Mouse (Mus musculus) v-Abl transformed pro-B cells (cell line): Measurements from ENCODE around the gene Prkd2.

ENCODE experiments used
- in situ Hi-C, 2 experiments: fragments of 400-800 bp; cut with MboI; formaldehyde crosslinking; loops; one replicate each; pipeline ENCODE4 v1.15.1; 2025; ENCODE audit not compliant: unreplicated experiment in 2 of 2

Gene Prkd2

DNA sequence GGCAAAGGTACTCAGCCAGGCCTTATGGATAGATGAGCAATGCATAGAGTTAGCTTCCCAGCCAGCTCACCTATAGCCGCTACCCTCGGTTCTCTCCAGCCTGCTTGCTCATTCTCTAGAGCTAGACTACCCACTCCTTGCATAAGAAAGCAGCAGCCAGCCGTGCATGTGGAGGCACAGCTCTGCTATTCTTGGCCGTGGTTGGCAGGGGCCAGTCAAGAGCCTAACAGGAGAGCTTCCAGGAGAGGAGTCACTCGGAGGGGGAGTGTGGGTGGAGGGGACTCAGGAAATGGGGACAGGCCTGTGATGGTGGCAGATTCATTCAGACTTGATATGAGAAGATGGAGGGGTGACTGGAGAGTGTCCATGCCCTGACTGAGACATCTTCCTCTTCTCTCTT is 19.0 kb upstream of the Prkd2 start:
- in situ Hi-C loops = no loop called here

DNA sequence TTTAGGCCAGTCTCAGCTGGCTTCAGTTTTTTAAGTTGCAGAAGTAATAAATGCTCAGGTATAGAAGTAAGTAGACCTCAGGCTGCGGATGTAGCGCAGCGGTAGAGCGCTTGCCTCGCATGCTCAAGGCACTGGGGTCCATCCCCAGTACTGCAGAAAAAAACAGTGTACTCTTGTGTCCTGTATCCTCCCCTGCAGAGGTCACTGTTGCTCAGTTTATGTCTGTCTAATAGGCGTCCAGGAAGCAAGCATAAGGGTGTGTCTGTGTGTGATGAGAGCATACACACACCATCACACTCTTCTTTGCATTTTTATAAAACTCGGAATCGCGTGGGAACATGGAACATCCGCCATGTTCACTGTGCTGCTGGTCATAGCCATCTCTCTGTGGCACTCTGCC is 16.9 kb upstream of the Prkd2 start:
- in situ Hi-C loops = loop anchor here (5.0 kb wide), 2 partner anchors 37 to 82 kb away; partner anchors contain the start of gene Ptgir (in 1 of the 2)

DNA sequence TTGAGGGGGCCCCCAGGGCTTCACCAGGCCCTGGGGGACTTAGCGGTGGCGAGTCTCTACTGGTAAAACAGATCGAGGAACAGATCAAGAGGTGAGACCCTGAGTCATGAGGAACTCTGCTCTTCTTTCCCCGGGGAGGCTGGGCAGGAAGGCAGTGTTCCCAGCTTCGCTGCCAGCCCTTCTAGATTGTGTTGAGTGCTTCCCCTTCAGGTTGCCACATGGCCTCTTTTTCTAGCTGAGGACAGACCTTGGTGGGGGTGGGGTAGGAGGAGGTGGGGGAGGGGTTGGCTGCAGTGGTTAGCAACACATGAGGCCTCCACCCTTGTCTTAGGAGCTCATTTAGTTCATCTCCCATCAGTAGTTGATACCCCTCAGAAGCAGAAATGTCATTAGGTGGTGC is 16.1 kb upstream of the Prkd2 start:
- in situ Hi-C loops = loop anchor here (5.0 kb wide), 2 partner anchors 36 to 81 kb away; partner anchors contain the start of gene Ptgir (in 1 of the 2)

DNA sequence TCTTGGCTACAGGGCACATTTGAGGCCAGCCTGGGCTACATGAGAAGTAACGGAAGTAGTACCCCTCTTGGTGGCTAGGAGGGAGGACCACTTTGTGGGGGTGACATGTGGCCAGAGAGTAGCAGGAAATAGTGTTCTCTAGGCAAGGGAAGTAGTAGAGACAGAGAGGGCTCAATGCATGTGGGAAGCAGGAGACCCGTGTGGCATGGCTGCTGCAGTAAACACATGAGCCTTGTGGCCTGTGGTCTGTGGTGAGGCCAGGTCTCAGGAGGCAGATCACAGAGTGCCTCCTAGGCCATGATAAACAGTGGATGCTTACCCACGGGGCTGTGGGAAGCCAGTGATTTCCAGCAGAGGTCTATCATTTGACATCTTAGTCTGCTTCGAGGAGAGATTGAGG is 15.4 kb upstream of the Prkd2 start:
- in situ Hi-C loops = loop anchor here (5.0 kb wide), 2 partner anchors 35 to 80 kb away; partner anchors contain the start of gene Ptgir (in 1 of the 2)

DNA sequence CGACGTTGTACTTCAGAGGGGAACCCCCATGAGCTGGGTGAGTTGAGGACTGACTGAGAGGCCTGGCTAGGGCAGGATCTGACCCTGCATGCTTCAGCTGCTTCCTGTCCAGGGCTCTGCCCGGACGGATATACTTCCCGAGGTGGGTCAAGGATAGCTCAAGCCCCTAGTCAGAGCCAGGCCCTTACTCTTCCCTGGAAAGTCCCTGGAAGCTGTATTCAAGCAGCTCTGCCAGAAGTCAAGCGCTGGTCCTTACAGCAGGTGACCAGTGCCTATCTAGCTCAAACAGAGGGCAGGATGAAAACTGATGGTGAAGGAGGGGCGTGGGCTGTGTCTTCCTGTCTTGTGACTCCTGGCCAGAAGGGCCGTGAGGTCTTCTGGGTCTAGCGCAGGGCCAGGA is 12.3 kb upstream of the Prkd2 start:
- in situ Hi-C loops = no loop called here

DNA sequence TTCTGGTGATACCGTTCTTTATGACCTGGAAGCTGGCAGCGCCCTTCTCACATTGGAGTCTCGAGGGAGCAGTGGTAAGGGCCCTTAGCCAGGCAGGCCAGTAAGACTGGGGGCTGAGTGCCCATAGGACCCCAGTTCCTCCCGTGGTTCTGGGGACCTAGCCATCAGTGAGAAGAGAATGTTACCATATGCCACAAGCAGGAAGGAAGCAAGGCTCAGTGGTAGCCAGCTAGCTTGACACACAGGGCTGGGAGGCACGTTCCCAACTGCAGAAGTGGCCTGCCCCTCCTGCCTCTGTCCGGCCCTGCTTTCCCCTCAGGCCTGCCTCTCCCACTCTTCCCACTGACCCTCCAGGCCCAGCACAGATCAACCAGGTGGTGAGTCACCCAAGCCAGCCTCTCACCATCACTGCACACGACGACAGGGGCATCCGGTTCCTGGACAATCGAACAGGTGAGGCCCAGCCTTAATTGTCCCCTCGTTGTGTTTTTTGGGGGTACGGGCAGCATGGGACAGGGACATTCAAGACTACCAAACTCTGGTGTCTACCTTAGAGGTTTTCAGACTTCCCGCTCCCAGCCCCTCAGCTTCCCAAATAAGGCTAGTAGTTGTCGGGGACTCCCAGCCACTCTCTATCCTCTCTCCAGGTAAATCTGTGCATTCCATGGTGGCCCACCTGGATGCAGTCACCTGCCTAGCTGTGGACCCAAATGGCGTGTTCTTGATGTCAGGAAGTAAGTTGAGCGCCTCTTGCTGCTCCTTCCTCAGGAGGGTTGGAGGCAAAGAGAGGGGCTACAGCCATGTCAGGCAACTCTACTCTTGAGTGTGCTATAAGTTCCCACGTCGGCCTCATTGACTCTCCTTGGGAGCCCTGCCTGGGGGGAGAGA is 4.5 kb upstream of the Prkd2 start:
- in situ Hi-C loops = no loop called here

DNA sequence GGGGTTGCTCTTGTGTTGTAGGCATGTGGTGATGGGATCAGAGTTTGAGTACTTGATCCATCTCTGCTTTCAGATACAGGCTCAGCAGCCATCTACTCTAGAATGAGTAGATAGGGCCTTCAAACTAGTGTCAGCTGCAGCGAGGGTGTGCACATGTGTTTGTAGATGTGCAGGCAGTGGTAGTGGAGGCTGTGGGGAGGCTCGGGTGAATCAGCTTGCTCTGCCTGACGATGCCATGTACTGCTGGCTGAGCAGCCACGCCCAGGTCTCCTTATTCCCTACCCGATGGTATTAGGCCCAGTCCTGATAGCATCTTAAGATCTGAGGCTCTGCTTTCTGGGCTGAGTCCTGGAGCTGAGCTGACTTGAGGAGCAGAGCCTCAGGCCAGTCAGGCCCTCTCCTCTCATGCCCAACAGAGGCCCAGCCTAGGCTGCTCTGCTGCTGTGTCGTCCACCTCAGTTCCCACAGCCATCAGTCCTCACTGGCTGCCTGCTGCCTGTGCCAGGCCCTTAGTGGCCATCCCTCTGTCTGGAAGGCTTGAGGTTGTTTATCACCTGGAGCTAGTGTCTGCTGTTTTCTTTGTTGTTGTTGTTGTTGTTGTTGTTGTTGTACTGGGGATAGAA is 3.8 kb upstream of the Prkd2 start:
- in situ Hi-C loops = no loop called here

DNA sequence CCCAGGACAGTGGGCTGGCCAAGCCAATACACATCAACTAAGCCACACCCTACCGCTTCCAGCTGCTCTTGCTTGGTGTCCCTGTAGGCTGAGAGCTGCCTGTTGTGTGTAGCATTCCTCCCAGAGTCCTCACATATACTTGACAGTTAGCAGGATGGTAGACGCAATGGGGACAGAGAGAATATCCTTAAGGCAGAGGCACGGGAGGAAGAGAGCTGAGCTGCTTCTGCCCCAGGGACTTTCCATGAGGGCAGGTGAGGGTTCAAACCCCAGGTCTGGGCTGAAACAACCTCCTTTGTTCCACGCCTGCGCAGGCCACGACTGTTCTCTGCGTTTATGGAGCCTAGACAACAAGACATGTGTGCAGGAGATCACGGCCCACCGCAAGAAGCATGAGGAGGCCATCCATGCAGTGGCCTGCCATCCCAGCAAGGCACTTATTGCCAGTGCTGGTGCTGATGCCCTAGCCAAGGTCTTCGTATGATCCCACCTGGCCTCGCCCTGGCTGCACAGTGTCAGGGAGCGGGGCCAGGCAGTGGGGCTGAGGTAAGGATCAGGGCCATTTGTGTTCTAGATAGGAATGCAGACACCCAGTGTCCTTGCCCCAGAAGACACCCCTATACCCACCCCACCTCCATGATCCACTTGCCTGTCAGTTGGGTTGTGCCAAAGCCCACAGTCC is 3.1 kb upstream of the Prkd2 start:
- in situ Hi-C loops = loop anchor here in 1 of 2 experiments (10.0 kb wide), 1 partner anchor 435 kb away; the partner anchor contains the start of gene Zc3h4

DNA sequence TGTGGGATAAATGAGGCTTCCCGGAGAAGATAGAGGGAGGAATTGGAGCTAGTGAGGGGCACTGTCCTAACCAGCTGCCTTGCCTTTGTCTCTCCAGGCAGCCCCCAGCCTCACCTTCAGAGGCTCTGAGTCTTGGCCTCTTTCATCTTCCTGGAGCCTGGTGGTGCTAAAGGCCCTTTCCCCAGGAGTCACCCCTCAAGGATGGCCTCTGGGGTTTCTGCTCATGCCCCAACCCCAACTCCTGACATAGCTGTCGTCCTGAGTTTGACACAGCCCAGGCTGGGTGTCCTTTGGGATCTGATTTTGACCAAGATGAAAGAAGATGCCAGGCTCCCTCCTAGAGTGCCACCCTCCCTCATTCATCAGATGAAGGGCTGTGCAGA is 2.6 kb upstream of the Prkd2 start:
- in situ Hi-C loops = loop anchor here in 1 of 2 experiments (10.0 kb wide), 1 partner anchor 435 kb away; the partner anchor contains the start of gene Zc3h4

DNA sequence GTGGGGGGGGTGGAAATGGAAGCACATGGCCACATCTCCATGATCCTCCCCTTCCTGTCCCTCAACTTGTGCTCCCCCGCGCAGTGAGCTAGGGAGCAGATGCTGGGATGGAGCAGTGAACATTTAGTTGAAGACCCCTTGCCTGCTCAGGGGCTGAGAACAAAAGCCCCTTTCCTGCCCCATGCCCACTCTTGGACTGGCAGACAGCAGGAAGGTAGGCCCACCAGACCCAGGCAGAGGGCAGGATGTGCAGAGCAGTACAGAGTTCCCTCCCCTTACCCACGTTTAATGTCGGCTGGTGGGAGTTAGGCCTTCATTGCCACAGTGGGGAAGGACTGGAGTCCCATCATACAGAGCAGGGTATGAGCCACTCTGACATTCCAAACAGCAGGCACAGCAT is 1.6 kb upstream of the Prkd2 start:
- in situ Hi-C loops = loop anchor here in 1 of 2 experiments (10.0 kb wide), 1 partner anchor 436 kb away; the partner anchor contains the start of gene Zc3h4

DNA sequence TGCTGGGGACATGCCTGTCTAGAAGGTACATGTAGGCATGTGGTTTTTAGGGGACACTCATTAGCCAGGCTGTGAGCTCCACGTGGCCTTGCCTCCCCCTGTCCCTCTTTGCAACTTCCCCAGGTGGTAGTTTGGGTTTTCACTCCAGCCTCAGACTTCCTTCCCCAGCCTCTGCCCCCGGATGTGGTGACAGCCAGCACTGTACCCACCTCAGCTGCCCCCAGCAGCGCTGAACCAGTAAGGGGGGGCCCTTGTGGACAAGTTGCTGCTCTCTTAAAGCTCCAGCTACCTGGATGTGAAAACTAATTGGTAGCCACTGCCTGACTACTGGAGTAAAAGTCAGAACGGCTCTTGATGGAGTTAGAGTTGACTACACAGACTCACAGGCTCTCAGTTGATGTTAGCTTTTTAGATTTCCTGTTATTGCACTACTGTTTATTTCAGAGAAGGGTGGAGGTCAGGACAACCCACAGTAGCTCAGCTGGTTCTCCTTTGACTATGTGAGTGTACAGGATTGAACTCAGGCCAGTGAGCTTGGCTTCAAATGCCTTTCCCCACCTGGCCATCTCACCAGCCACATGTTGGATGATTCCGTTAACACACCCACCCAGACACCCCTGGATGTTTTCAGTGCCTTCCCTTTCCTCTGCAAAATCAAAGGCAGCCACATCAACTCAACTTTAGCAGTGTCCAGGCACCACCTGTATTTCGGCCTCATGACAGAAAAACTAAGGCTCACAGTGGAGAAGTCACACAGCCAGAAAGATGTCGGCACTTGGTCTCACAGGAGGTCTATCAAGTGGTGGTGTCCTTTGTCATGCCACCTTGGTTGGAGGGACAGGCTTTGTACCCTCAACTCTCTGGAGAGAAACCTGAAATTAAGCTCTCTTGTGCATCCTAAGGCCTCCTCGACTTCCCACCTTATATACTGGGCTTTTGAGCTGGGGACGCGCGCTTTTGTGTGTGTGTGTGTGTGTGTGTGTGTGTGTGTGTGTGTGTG is 841 bp upstream of the Prkd2 start:
- in situ Hi-C loops = loop anchor here in 1 of 2 experiments (10.0 kb wide), 1 partner anchor 437 kb away; the partner anchor contains the start of gene Zc3h4

DNA sequence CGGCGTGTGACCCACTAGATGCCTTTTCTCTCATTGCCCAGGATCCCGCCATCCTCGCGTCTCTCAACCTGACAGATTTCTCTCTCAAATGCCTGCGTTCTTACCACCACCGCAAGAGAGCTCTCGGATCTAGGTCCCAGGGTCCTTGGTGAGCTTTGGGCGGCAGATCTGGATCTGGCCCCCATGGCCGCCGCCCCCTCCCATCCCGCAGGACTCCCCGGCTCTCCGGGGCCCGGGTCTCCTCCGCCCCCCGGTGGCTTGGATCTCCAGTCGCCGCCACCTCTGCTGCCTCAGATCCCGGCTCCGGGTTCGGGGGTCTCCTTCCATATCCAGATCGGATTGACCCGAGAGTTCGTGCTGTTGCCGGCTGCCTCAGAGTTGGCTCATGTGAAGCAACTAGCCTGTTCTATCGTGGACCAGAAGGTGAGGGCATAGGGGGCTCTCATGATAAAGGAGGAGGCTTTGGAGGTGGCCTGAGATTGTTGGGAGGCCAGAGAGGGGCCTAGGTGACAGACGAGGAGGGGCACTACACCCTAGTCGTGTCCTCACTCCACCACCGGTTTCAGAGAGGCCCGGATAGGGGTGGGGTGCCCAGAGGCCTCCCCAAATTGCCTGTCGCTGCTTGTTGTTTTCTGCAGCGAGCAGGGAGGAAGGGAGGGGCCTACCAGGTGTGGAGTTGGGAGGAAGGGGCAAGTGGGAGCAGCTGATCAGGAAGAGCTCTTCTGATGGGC is 904 bp downstream of the Prkd2 start:
- in situ Hi-C loops = loop anchor here in 1 of 2 experiments (10.0 kb wide), 1 partner anchor 439 kb away; the partner anchor contains the start of gene Zc3h4

DNA sequence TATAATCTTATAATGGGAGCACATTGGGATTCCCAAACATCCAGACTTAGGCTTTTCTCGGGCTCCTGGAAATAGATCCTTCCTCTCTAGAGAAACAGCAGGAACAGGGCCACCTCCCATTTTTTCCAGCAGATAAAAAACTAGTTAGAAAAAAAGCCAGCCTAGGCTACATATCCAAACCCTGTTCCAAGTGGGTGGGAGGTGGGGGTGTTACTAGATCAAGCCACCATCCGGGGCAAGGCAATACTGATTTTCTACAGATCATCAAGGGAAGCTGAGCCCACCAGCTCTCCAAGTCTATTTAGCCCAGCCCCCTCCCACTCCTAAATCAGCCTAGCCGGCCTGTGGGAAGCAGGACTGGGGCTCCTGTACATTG is 2.0 kb downstream of the Prkd2 start:
- in situ Hi-C loops = loop anchor here in 1 of 2 experiments (10.0 kb wide), 1 partner anchor 440 kb away; the partner anchor contains the start of gene Zc3h4

DNA sequence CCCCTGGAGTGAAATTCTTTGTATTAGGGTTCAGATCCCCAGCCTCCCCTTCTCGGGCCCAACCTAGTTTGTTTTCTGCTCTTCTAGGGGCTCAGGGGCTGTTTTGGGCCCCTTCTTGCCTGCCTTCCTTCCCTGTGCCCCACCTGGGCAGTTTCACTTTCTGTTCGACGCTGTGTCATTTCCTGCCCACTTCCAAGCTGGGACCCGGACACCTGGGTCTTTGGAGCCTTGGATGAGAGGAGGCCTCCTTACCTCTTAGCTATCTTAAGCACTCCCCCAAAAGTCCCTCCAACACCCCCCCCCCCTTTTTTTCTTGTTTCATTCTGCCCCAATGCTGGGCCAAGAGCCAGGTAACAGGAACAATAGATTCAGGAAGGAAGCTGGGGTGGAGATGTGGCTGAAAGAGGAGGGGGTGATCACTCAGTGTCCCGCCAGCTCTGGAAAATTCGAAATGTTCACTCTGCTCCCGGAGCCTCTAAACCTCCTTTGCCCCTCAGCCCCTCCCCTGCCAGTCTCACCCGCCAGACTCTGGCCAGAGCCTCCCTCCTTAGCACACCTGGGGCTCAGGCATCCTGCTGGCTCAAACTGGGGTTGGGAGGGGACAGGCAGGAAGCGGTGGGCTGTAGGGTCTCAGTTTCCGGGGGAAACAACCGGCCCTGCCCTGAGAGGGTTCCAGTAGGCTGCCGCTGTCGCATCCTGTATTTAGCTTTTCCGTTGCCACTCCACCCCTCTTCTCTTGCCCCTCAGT is 2.5 kb downstream of the Prkd2 start:
- in situ Hi-C loops = loop anchor here in 1 of 2 experiments (10.0 kb wide), 1 partner anchor 440 kb away; the partner anchor contains the start of gene Zc3h4

DNA sequence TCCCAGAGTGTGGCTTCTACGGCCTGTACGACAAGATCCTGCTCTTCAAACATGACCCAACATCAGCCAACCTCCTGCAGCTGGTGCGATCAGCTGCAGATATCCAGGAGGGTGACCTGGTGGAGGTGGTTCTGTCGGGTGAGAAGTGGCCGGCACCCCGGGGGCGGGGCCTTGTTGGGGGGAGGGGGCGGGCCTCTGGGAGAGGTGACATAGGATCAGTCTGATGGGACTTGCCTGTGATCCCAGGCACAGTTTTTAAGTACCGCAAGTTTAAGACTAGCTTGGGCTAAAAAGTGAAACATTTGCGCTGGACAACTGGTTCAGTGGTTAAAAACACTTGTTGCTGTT is 3.1 kb downstream of the Prkd2 start:
- in situ Hi-C loops = loop anchor here in 1 of 2 experiments (10.0 kb wide), 1 partner anchor 441 kb away; the partner anchor contains the start of gene Zc3h4

DNA sequence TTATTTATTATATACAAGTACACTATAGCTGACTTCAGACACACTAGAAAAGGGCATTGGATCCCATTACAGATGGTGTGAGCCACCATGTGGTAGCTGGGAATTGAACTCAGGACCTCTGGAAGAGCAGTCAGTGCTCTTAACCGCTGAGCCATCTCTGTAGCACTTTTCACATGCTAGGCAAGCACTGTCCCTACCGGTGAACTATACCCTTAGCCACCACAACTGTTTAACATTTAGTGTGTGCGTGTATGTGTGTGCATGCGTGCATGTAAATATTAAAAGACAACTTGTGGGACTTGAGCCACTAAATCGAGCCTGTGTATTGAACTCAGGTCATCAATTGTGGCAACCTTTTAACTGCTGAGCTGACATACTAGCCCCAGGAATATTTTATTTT is 4.1 kb downstream of the Prkd2 start:
- in situ Hi-C loops = loop anchor here in 1 of 2 experiments (10.0 kb wide), 1 partner anchor 442 kb away; the partner anchor contains the start of gene Zc3h4

DNA sequence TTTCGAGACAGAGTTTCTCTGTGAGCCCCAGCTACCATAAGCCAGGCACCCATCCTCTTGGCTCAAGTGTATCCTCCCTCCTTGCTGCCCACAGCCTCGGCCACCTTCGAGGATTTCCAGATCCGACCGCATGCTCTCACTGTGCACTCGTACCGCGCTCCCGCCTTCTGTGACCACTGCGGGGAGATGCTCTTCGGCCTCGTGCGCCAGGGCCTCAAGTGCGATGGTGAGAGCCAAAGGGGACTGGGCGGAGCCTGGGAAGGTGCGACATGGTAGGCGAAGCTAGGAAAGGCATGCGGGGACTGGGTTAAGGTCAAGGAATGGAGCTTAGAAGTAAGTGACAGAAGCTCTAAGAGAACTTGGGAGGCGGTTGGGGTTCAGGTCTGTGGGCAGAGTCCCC is 4.8 kb downstream of the Prkd2 start:
- in situ Hi-C loops = loop anchor here in 1 of 2 experiments (10.0 kb wide), 1 partner anchor 443 kb away; the partner anchor contains the start of gene Zc3h4

DNA sequence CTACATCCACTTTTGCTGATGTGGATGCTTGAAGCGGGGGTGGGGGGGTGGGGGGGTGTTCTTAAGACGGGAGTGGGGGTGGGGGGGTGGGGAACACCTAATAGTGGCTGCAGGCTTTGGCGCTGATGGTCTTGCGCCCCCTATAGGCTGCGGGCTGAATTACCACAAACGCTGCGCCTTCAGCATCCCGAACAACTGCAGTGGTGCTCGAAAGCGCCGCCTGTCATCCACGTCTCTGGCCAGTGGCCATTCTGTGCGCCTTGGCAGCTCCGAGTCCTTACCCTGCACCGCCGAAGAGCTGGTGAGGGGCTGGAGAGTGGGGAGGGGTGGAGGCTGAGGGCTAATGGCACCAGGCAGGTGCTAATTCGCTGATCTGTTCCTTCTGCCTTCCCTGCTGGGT is 5.9 kb downstream of the Prkd2 start:
- in situ Hi-C loops = loop anchor here in 1 of 2 experiments (10.0 kb wide), 1 partner anchor 444 kb away; the partner anchor contains the start of gene Zc3h4
